Mouse (Mus musculus) hindbrain, embryonic 11.5 days (tissue): Measurements from ENCODE around the gene Erich2. TPM values are rescaled to one million over a fixed set of nuclear protein-coding genes. Genes with fewer than 3 reads are reported as not detected.
A peak's percentile ranks its signal among the peaks of the same experiment; 100 is the strongest.
"Not testable (repeated sequence)": the region's sequence is repeated elsewhere in the genome, so short reads cannot be mapped to it uniquely, and the experiment has no call there.

Experiments
- ATAC-seq: fragments of 200-750 bp; cut with Nextera tagmentation; 2 replicates; pipeline ENCODE4 v1.8.0; 2017; ENCODE audit warnings: mild to moderate bottlenecking, moderate TSS enrichment, moderate library complexity; ENCODE audit not compliant: low FRiP score
- DNase-seq: peaks from one replicate; pipeline ENCODE4 v3.0.0-alpha.2; 2015; ENCODE audit warnings: low spot score
- H3K27ac ChIP-seq: fragments of 300-500 bp; sonication (generic); 2 replicates; pipeline ENCODE4 v1.5.1; 2014; ENCODE audit warnings: mild to moderate bottlenecking, low read depth, low read length
- H3K27me3 ChIP-seq: fragments of 300-500 bp; sonication (generic); 2 replicates; pipeline ENCODE4 v1.6.1; 2014; ENCODE audit warnings: mild to moderate bottlenecking, low read length, moderate library complexity, mixed read lengths; ENCODE audit not compliant: control insufficient read depth, insufficient read depth
- H3K36me3 ChIP-seq: fragments of 300-500 bp; sonication (generic); 2 replicates; pipeline ENCODE4 v1.6.1; 2014; ENCODE audit warnings: mild to moderate bottlenecking, low read length, moderate library complexity, mixed read lengths; ENCODE audit not compliant: control insufficient read depth, insufficient read depth
- H3K4me1 ChIP-seq: fragments of 300-500 bp; sonication (generic); replicated peaks from 2 replicates; pipeline ENCODE4 v1.6.1; 2014; ENCODE audit warnings: low read length, mixed read lengths; ENCODE audit not compliant: control insufficient read depth, insufficient read depth
- H3K4me2 ChIP-seq: fragments of 300-500 bp; sonication (generic); replicated peaks from 2 replicates; pipeline ENCODE4 v1.6.1; 2014; ENCODE audit warnings: mild to moderate bottlenecking, low read depth, low read length
- H3K4me3 ChIP-seq: fragments of 300-500 bp; sonication (generic); 2 replicates; pipeline ENCODE4 v1.5.1; 2014; ENCODE audit warnings: low read depth, low read length
- H3K9ac ChIP-seq: fragments of 300-500 bp; sonication (generic); 2 replicates; pipeline ENCODE4 v1.6.1; 2014; ENCODE audit warnings: low read depth, low read length
- H3K9me3 ChIP-seq: fragments of 300-500 bp; sonication (generic); 2 replicates; pipeline ENCODE4 v1.6.1; 2016; ENCODE audit warnings: low read length; ENCODE audit not compliant: control insufficient read depth
- WGBS: fragments of 180-500 bp; shearing (Covaris S2); extraction: QIAGEN DNeasy Blood & Tissue Kit; methylation state at CpG from one replicate; pipeline ENCODE4 v1.1.7; 2014; 5-methylcytosine and 5-hydroxymethylcytosine counted together
- polyA plus RNA-seq: library from polyadenylated mRNA; unstranded; fragments of >200 nt; fragmentation: Nextera tagmentation; extraction: Ambion mirVana; gene quantifications from 2 replicates; pipeline ENCODE4 v1.2.1, GENCODE M21; 2014

Erich2 gene
- polyA plus RNA-seq, 1 experiment from 2014 or later = 2.1 TPM

- WGBS = under 1% methylated on average over 51 of the region's 56 CpGs
- Histone ChIP-seq H3K4me1 (no peaks in the 10 kb centered on the region), H3K27ac (no peak overlapping the region), H3K4me2 (peak overlapping the region; percentile 84), H3K27me3 (no peaks in the 10 kb centered on the region), H3K4me3 (peak overlapping the region; percentile 41), H3K36me3 (no peaks in the 10 kb centered on the region), H3K9ac (peak overlapping the region; percentile 40), H3K9me3 (no peaks in the 10 kb centered on the region)
- peak; percentile 88 for DNase-seq
- peak; percentile 97 for ATAC-seq
Observed at GRCm38 (mm10) chr2:70509021-70509632, 508 bp downstream of the Erich2 start.

GRCm38 (mm10) chr2:70538283-70538682 is 29.7 kb downstream of the Erich2 start:
- peak; percentile 64 for DNase-seq
- not testable (repeated sequence) for H3K36me3 ChIP-seq, H3K4me3 ChIP-seq, H3K27ac ChIP-seq, ATAC-seq, H3K27me3 ChIP-seq, H3K9ac ChIP-seq, H3K4me2 ChIP-seq, H3K4me1 ChIP-seq, H3K9me3 ChIP-seq
- 47% methylated on average over 7 of the region's 7 CpGs for WGBS

GRCm38 (mm10) chr2:70550671-70551070 is 42.1 kb downstream of the Erich2 start:
- no peak overlapping the region for H3K9ac ChIP-seq
- H3K36me3 ChIP-seq = no peaks in the 10 kb centered on the region
- ATAC-seq (no peak), DNase-seq (no peak)
- H3K4me2 ChIP-seq = no peak overlapping the region
- H3K27ac ChIP-seq = no peak overlapping the region
- H3K27me3 ChIP-seq = no peaks in the 10 kb centered on the region
- H3K4me1 ChIP-seq = no peaks in the 10 kb centered on the region
- no peak overlapping the region for H3K4me3 ChIP-seq
- 70% methylated on average over 6 of the region's 6 CpGs for WGBS
- H3K9me3 ChIP-seq = no peaks in the 10 kb centered on the region

- Histone ChIP-seq H3K27ac (no peak overlapping the region), H3K9ac (no peak overlapping the region), H3K9me3 (no peaks in the 10 kb centered on the region), H3K4me2 (no peak overlapping the region), H3K4me3 (no peak overlapping the region), H3K27me3 (no peaks in the 10 kb centered on the region), H3K36me3 (no peaks in the 10 kb centered on the region), H3K4me1 (no peaks in the 10 kb centered on the region)
- WGBS = 79% methylated on average over 2 of the region's 2 CpGs
- ATAC-seq = no peak
- no peak for DNase-seq
Observed at GRCm38 (mm10) chr2:70551446-70551845, 42.8 kb downstream of the Erich2 start.

- H3K4me2 ChIP-seq = no peak overlapping the region
- no peak overlapping the region for H3K4me3 ChIP-seq
- H3K27ac ChIP-seq = no peak overlapping the region
- ATAC-seq = no peak
- H3K9ac ChIP-seq = no peak overlapping the region
- no peaks in the 10 kb centered on the region for H3K27me3 ChIP-seq
- no peaks in the 10 kb centered on the region for H3K36me3 ChIP-seq
- 87% methylated on average over 15 of the region's 15 CpGs for WGBS
- DNase-seq = no peak
- no peaks in the 10 kb centered on the region for H3K9me3 ChIP-seq
- H3K4me1 ChIP-seq = no peaks in the 10 kb centered on the region
Observed at GRCm38 (mm10) chr2:70552067-70552598, 43.5 kb downstream of the Erich2 start.

GRCm38 (mm10) chr2:70552772-70553171 is 44.2 kb downstream of the Erich2 start, which contains the start of gene Gad1:
Gene Gad1 (plus strand): TSS chr2:70553072.
- 56% methylated on average over 4 of the region's 4 CpGs for WGBS
- Histone ChIP-seq H3K27me3 (no peaks in the 10 kb centered on the region), H3K36me3 (no peaks in the 10 kb centered on the region), H3K9ac (no peak within 1 kb of the TSS), H3K27ac (no peak within 1 kb of the TSS), H3K4me2 (no peak within 1 kb of the TSS), H3K9me3 (no peaks in the 10 kb centered on the region), H3K4me1 (no peaks in the 10 kb centered on the region), H3K4me3 (no peak within 1 kb of the TSS)
- no peak for ATAC-seq
- DNase-seq = no peak

- Histone ChIP-seq H3K27ac (no peak overlapping the region), H3K27me3 (peaks cover 4% of the 10 kb centered on the region), H3K4me3 (no peak overlapping the region), H3K9me3 (no peaks in the 10 kb centered on the region), H3K9ac (no peak overlapping the region), H3K4me1 (no peaks in the 10 kb centered on the region), H3K36me3 (no peaks in the 10 kb centered on the region), H3K4me2 (no peak overlapping the region)
- 73% methylated on average over 3 of the region's 3 CpGs for WGBS
- ATAC-seq (no peak), DNase-seq (no peak)
Observed at GRCm38 (mm10) chr2:70553826-70554225, 45.2 kb downstream of the Erich2 start.

- ATAC-seq (0 out of 2 replicates have a peak, but pooled peaks have one; percentile 47), DNase-seq (peak; percentile 96)
- Histone ChIP-seq H3K36me3 (no peaks in the 10 kb centered on the region), H3K27ac (no peak overlapping the region), H3K4me2 (no peak overlapping the region), H3K4me3 (no peak overlapping the region), H3K4me1 (no peaks in the 10 kb centered on the region; the same call in 1 of the 2 replicates), H3K27me3 (peaks cover 47% of the 10 kb centered on the region), H3K9ac (no peak overlapping the region), H3K9me3 (no peaks in the 10 kb centered on the region)
- WGBS = 7% methylated on average over 15 of the region's 18 CpGs
Observed at GRCm38 (mm10) chr2:70558112-70558842, 49.7 kb downstream of the Erich2 start.
